ENCODE assay signal across 11 mouse cellular contexts in the genomic region with DNA sequence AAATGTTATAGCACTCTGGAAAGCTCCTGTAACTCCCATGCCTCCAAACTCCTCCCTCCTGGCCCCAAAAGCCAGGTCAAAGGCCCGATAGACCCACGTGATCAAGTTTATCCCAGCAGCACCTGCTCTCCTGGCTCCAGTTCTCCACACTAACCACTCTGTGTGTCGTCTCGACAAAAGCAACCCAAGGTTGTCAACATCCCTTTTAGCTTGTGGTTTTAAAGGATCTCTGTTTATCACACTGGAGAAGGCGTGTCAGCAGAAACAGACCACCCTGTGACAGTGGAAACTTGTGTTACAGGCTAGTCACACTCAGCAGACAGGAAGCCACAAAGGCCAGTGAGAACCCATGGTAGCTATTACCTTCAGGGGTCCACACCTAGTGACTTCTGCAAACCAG.
A peak's percentile ranks its signal among the peaks of the same experiment; 100 is the strongest.
DNase-seq lines count a peak whose midpoint lies in the region; ATAC-seq and TF ChIP-seq lines count a peak whose summit lies in the region.
"Had no signal": no experiment of that assay in that cellular context is flagged by ENCODE, and none has a peak within 500 bp of the region (broad histone marks: within the 10 kb centered on the region; RNA-seq: fewer than 3 reads in every experiment).

No protein-coding gene starts in this region.

- H3K9ac ChIP-seq in intestine, postnatal 0 days (ENCODE audit: low read depth, low read length): no peak overlapping the region
- no peak overlapping the region for H3K9ac ChIP-seq in intestine, embryonic 15.5 days
- H3K9ac ChIP-seq in limb, embryonic 15.5 days: no peak overlapping the region
- H3K9ac ChIP-seq in midbrain, embryonic 13.5 days (replicated peaks): no peak overlapping the region

- TF ChIP-seq CTCF in intestine, postnatal 0 days (IDR thresholded peaks at IDR 0.05; ENCODE audit: low read depth): no peak
- no peak for TF ChIP-seq CTCF in thymus, adult 2 months (IDR thresholded peaks at IDR 0.05; ENCODE audit: borderline replicate concordance, control insufficient read depth, extremely low read depth, insufficient read depth, low read length, poor library complexity)

- H3K27me3 ChIP-seq in intestine, postnatal 0 days (replicated peaks; ENCODE audit: control insufficient read depth, insufficient read depth, low read length): no peaks in the 10 kb centered on the region
- no peaks in the 10 kb centered on the region for H3K27me3 ChIP-seq in intestine, embryonic 15.5 days (replicated peaks)
- no peaks in the 10 kb centered on the region for H3K27me3 ChIP-seq in limb, embryonic 15.5 days
- no peaks in the 10 kb centered on the region for H3K27me3 ChIP-seq in thymus, adult 2 months (ENCODE audit: control insufficient read depth, insufficient read depth, low read length)
- H3K27me3 ChIP-seq in midbrain, embryonic 13.5 days: no peaks in the 10 kb centered on the region

- H3K9me3 ChIP-seq in intestine, postnatal 0 days (ENCODE audit: control insufficient read depth): no peaks in the 10 kb centered on the region
- no peaks in the 10 kb centered on the region for H3K9me3 ChIP-seq in intestine, embryonic 15.5 days
- no peaks in the 10 kb centered on the region for H3K9me3 ChIP-seq in limb, embryonic 15.5 days
- H3K9me3 ChIP-seq in midbrain, embryonic 13.5 days: no peaks in the 10 kb centered on the region

- H3K36me3 ChIP-seq in intestine, postnatal 0 days (ENCODE audit: control insufficient read depth, insufficient read depth): no peaks in the 10 kb centered on the region
- no peaks in the 10 kb centered on the region for H3K36me3 ChIP-seq in intestine, embryonic 15.5 days
- H3K36me3 ChIP-seq in limb, embryonic 15.5 days: no peaks in the 10 kb centered on the region
- H3K36me3 ChIP-seq in thymus, adult 2 months (ENCODE audit: control insufficient read depth, insufficient read depth, low read length): no peaks in the 10 kb centered on the region
- H3K36me3 ChIP-seq in midbrain, embryonic 13.5 days: no peaks in the 10 kb centered on the region

- no peak overlapping the region for H3K4me3 ChIP-seq in intestine, postnatal 0 days (ENCODE audit: low read depth, low read length)
- H3K4me3 ChIP-seq in intestine, embryonic 15.5 days (replicated peaks): no peak overlapping the region
- H3K4me3 ChIP-seq in limb, embryonic 15.5 days: no peak overlapping the region
- H3K4me3 ChIP-seq in thymus, adult 2 months (ENCODE audit: control insufficient read depth, insufficient read depth, low read length): no peak overlapping the region
- H3K4me3 ChIP-seq in midbrain, embryonic 13.5 days (replicated peaks): no peak overlapping the region

- 0 out of 2 replicates have a peak, but pooled peaks cover 4% of the 10 kb centered on the region for H3K4me1 ChIP-seq in intestine, postnatal 0 days (replicated peaks; ENCODE audit: control insufficient read depth, insufficient read depth, low read length)
- no peaks in the 10 kb centered on the region for H3K4me1 ChIP-seq in intestine, embryonic 15.5 days (replicated peaks)
- H3K4me1 ChIP-seq in limb, embryonic 15.5 days: peaks cover 21% of the 10 kb centered on the region
- H3K4me1 ChIP-seq in thymus, adult 2 months (replicated peaks; ENCODE audit: control insufficient read depth, insufficient read depth, low read length): peaks cover 16% of the 10 kb centered on the region
- H3K4me1 ChIP-seq in midbrain, embryonic 13.5 days (replicated peaks): no peaks in the 10 kb centered on the region

- no peak overlapping the region for H3K27ac ChIP-seq in intestine, postnatal 0 days (ENCODE audit: low read depth, low read length)
- H3K27ac ChIP-seq in intestine, embryonic 15.5 days: no peak overlapping the region
- peak overlapping the region; percentile 28; the same call in 1 of the 2 replicates for H3K27ac ChIP-seq in limb, embryonic 15.5 days
- H3K27ac ChIP-seq in thymus, adult 2 months (ENCODE audit: control insufficient read depth, insufficient read depth, low read length): no peak overlapping the region
- H3K27ac ChIP-seq in midbrain, embryonic 13.5 days: no peak overlapping the region

- ATAC-seq in intestine, postnatal 0 days: peak; percentile 19; the same call in 1 of the 2 replicates
- no peak for ATAC-seq in intestine, embryonic 15.5 days
- ATAC-seq in limb, embryonic 15.5 days (ENCODE audit: insufficient number of reproducible peaks, low FRiP score, low TSS enrichment, low read depth): no peak
- no peak for ATAC-seq in midbrain, embryonic 13.5 days

- intact Hi-C loops in left cerebral cortex, postnatal 4 days (cut with DNase I): no loop called here

- TF ChIP-seq POLR2A in thymus, adult 2 months (IDR thresholded peaks at IDR 0.05; ENCODE audit: control insufficient read depth, extremely low read depth, insufficient read depth, low read length, poor library complexity): no peak

- peak; percentile 74 for DNase-seq in MEL-GATA-1-ER (ENCODE audit: extremely low read depth, low read depth)
- DNase-seq in thymus, adult 2 months: peak; percentile 30
- DNase-seq in left cerebral cortex, postnatal 4 days: no peak
- DNase-seq in left cerebral cortex, adult 8-10 months (ENCODE audit: low spot score in 2 of 2): no peak
- DNase-seq: adrenal gland, adult 8-10 months; cerebellum, adult 9-11 months; lung, postnatal 10 days had no signal

- no peak overlapping the region for H3K4me2 ChIP-seq in intestine, postnatal 0 days (replicated peaks; ENCODE audit: low read depth)
- no peak overlapping the region for H3K4me2 ChIP-seq in intestine, embryonic 15.5 days (replicated peaks)
- H3K4me2 ChIP-seq in limb, embryonic 15.5 days: no peak overlapping the region
- H3K4me2 ChIP-seq in midbrain, embryonic 13.5 days (replicated peaks): no peak overlapping the region

- WGBS in intestine, postnatal 0 days: 45% methylated on average over 5 of the region's 5 CpGs
- 45% methylated on average over 5 of the region's 5 CpGs for WGBS in intestine, embryonic 15.5 days
- WGBS in limb, embryonic 15.5 days: 46% methylated on average over 5 of the region's 5 CpGs
- WGBS in thymus, adult 2 months: 6% methylated on average over 5 of the region's 5 CpGs
- 85% methylated on average over 5 of the region's 5 CpGs for WGBS in midbrain, embryonic 13.5 days

Comparison
In these comparisons a context has a peak if more than half of its experiments do, and no peak if none do; other contexts are left out.
1. DNase-seq: peak in MEL-GATA-1-ER (single experiment) and thymus, adult 2 months (single experiment); none in left cerebral cortex, postnatal 4 days (single experiment) and left cerebral cortex, adult 8-10 months (0 of 2).